Mouse (Mus musculus) neural tube, embryonic 12.5 days (tissue): ENCODE measurements around the gene Podn. TPM values are rescaled to one million over a fixed set of nuclear protein-coding genes. Genes with fewer than 3 reads are reported as not detected.

Experiments used
- ATAC-seq: fragments of 200-750 bp; cut with Nextera tagmentation; 2 replicates; pipeline ENCODE4 v1.8.0; 2017; ENCODE audit warnings: low read depth, mild to moderate bottlenecking, moderate TSS enrichment, moderate library complexity; ENCODE audit not compliant: low FRiP score
- H3K27ac ChIP-seq: fragments of 300-500 bp; sonication (generic); 2 replicates; pipeline ENCODE4 v1.5.1; 2016
- H3K27me3 ChIP-seq: fragments of 300-500 bp; sonication (generic); replicated peaks from 2 replicates; pipeline ENCODE4 v1.6.1; 2016; ENCODE audit warnings: mild to moderate bottlenecking
- H3K36me3 ChIP-seq: fragments of 300-500 bp; sonication (generic); 2 replicates; pipeline ENCODE4 v1.6.1; 2016; ENCODE audit warnings: mild to moderate bottlenecking
- H3K4me1 ChIP-seq: fragments of 300-500 bp; sonication (generic); 2 replicates; pipeline ENCODE4 v1.6.1; 2016
- H3K4me2 ChIP-seq: fragments of 300-500 bp; sonication (generic); replicated peaks from 2 replicates; pipeline ENCODE4 v1.6.1; 2016; ENCODE audit warnings: mild to moderate bottlenecking
- H3K4me3 ChIP-seq: fragments of 300-500 bp; sonication (generic); 2 replicates; pipeline ENCODE4 v1.5.1; 2016
- H3K9ac ChIP-seq: fragments of 300-500 bp; sonication (generic); 2 replicates; pipeline ENCODE4 v1.6.1; 2016; ENCODE audit warnings: mild to moderate bottlenecking
- H3K9me3 ChIP-seq: fragments of 300-500 bp; sonication (generic); 2 replicates; pipeline ENCODE4 v1.6.1; 2016; ENCODE audit warnings: mild to moderate bottlenecking
- WGBS: fragments of 180-500 bp; shearing (Covaris S2); methylation state at CpG from one replicate; pipeline ENCODE4 v1.1.7; 2016; 5-methylcytosine and 5-hydroxymethylcytosine counted together
- polyA plus RNA-seq: library from polyadenylated mRNA; unstranded; fragments of >200 nt; fragmentation: Nextera tagmentation; extraction: Ambion mirVana; gene quantifications from 2 replicates; pipeline ENCODE4 v1.2.1, GENCODE M21; 2016

Gene Podn
- polyA plus RNA-seq, 1 experiment from 2014 or later, result 0.20 TPM

- Histone ChIP-seq H3K27me3 (no peaks in the 10 kb centered on the region), H3K9ac (no peak overlapping the region), H3K4me1 (peaks cover 6% of the 10 kb centered on the region), H3K9me3 (no peaks in the 10 kb centered on the region), H3K4me2 (no peak overlapping the region), H3K27ac (no peak overlapping the region), H3K4me3 (no peak overlapping the region), H3K36me3 (no peaks in the 10 kb centered on the region)
- 0 out of 2 replicates have a peak, but pooled peaks have one; percentile 25 for ATAC-seq
- 97% methylated on average over 3 of the region's 3 CpGs for WGBS
These were observed 24.2 kb downstream of the Podn start for GRCm38 (mm10) chr4:108072086-108072485.

- peak overlapping the region; percentile 51 for H3K4me3 ChIP-seq
- ATAC-seq, result peak; percentile 94
- no peaks in the 10 kb centered on the region for H3K36me3 ChIP-seq
- peak overlapping the region; percentile 94 for H3K4me2 ChIP-seq
- H3K9ac ChIP-seq, result peak overlapping the region; percentile 65
- H3K27ac ChIP-seq, result no peak overlapping the region
- no peaks in the 10 kb centered on the region for H3K27me3 ChIP-seq
- 3% methylated on average over 26 of the region's 26 CpGs for WGBS
- peaks cover 6% of the 10 kb centered on the region for H3K4me1 ChIP-seq
- H3K9me3 ChIP-seq, result no peaks in the 10 kb centered on the region
These were observed 24.9 kb downstream of the Podn start for GRCm38 (mm10) chr4:108071235-108071901.

- WGBS, result 12% methylated on average over 8 of the region's 8 CpGs
- no peaks in the 10 kb centered on the region for H3K9me3 ChIP-seq
- H3K27me3 ChIP-seq, result no peaks in the 10 kb centered on the region
- H3K27ac ChIP-seq, result no peak overlapping the region
- ATAC-seq, result no peak
- H3K4me3 ChIP-seq, result peak overlapping the region; percentile 51
- H3K36me3 ChIP-seq, result peaks cover 2% of the 10 kb centered on the region; the same call in 1 of the 2 replicates
- peaks cover 6% of the 10 kb centered on the region for H3K4me1 ChIP-seq
- peak overlapping the region; percentile 65 for H3K9ac ChIP-seq
- H3K4me2 ChIP-seq, result peak overlapping the region; percentile 94
These were observed 25.5 kb downstream of the Podn start for GRCm38 (mm10) chr4:108070723-108071122.

GRCm38 (mm10) chr4:108070286-108070685 is 26.0 kb downstream of the Podn start:
- H3K36me3 ChIP-seq, result peaks cover 3% of the 10 kb centered on the region; the same call in 1 of the 2 replicates
- ATAC-seq, result no peak
- peak overlapping the region; percentile 51 for H3K4me3 ChIP-seq
- peak overlapping the region; percentile 65 for H3K9ac ChIP-seq
- whole genome bisulfite sequencing, result 77% methylated on average over 4 of the region's 4 CpGs
- no peaks in the 10 kb centered on the region for H3K9me3 ChIP-seq
- H3K27ac ChIP-seq, result no peak overlapping the region
- peak overlapping the region; percentile 94 for H3K4me2 ChIP-seq
- H3K27me3 ChIP-seq, result no peaks in the 10 kb centered on the region
- H3K4me1 ChIP-seq, result peaks cover 6% of the 10 kb centered on the region

- Histone ChIP-seq H3K9me3 (no peaks in the 10 kb centered on the region), H3K36me3 (peaks cover 11% of the 10 kb centered on the region; the same call in 1 of the 2 replicates), H3K4me1 (peaks cover 6% of the 10 kb centered on the region), H3K9ac (no peak overlapping the region), H3K27ac (no peak overlapping the region), H3K4me3 (no peak overlapping the region), H3K27me3 (no peaks in the 10 kb centered on the region), H3K4me2 (no peak overlapping the region)
- WGBS, result 88% methylated on average over 2 of the region's 2 CpGs
- ATAC-seq, result no peak
These were observed 28.2 kb downstream of the Podn start for GRCm38 (mm10) chr4:108068081-108068480.

- no peaks in the 10 kb centered on the region for H3K27me3 ChIP-seq
- WGBS, result 91% methylated on average over 7 of the region's 7 CpGs
- no peak overlapping the region for H3K27ac ChIP-seq
- no peaks in the 10 kb centered on the region for H3K9me3 ChIP-seq
- H3K9ac ChIP-seq, result no peak overlapping the region
- peaks cover 6% of the 10 kb centered on the region for H3K4me1 ChIP-seq
- ATAC-seq, result no peak
- H3K36me3 ChIP-seq, result peaks cover 19% of the 10 kb centered on the region
- H3K4me3 ChIP-seq, result no peak overlapping the region
- H3K4me2 ChIP-seq, result no peak overlapping the region
These were observed 29.0 kb downstream of the Podn start for GRCm38 (mm10) chr4:108067261-108067660.

- Histone ChIP-seq H3K4me3 (no peak overlapping the region), H3K9me3 (no peaks in the 10 kb centered on the region), H3K27me3 (no peaks in the 10 kb centered on the region), H3K4me1 (peaks cover 6% of the 10 kb centered on the region), H3K36me3 (peaks cover 23% of the 10 kb centered on the region), H3K4me2 (no peak overlapping the region), H3K9ac (no peak overlapping the region), H3K27ac (no peak overlapping the region)
- ATAC-seq, result no peak
- 93% methylated on average over 4 of the region's 4 CpGs for WGBS
These were observed 29.7 kb downstream of the Podn start for GRCm38 (mm10) chr4:108066569-108066968.

- Histone ChIP-seq H3K36me3 (peaks cover 24% of the 10 kb centered on the region), H3K9me3 (no peaks in the 10 kb centered on the region), H3K4me2 (no peak overlapping the region), H3K27ac (no peak overlapping the region), H3K9ac (no peak overlapping the region), H3K4me3 (no peak overlapping the region), H3K27me3 (no peaks in the 10 kb centered on the region), H3K4me1 (peaks cover 2% of the 10 kb centered on the region)
- 84% methylated on average over 2 of the region's 2 CpGs for WGBS
- ATAC-seq, result no peak
These were observed 30.9 kb downstream of the Podn start for GRCm38 (mm10) chr4:108065176-108065844.

- Histone ChIP-seq H3K36me3 (peaks cover 35% of the 10 kb centered on the region), H3K4me1 (no peaks in the 10 kb centered on the region; the same call in 1 of the 2 replicates), H3K4me3 (no peak overlapping the region), H3K27me3 (no peaks in the 10 kb centered on the region), H3K27ac (no peak overlapping the region), H3K9ac (no peak overlapping the region), H3K4me2 (no peak overlapping the region), H3K9me3 (no peaks in the 10 kb centered on the region)
- ATAC-seq, result no peak
- WGBS, result 92% methylated on average over 6 of the region's 6 CpGs
These were observed 32.6 kb downstream of the Podn start for GRCm38 (mm10) chr4:108063616-108064015.

- no peak for ATAC-seq
- no peak overlapping the region for H3K4me2 ChIP-seq
- no peak overlapping the region for H3K4me3 ChIP-seq
- no peaks in the 10 kb centered on the region for H3K9me3 ChIP-seq
- peaks cover 41% of the 10 kb centered on the region for H3K36me3 ChIP-seq
- 96% methylated on average over 5 of the region's 5 CpGs for WGBS
- H3K27ac ChIP-seq, result no peak overlapping the region
- no peaks in the 10 kb centered on the region; the same call in 1 of the 2 replicates for H3K4me1 ChIP-seq
- H3K27me3 ChIP-seq, result no peaks in the 10 kb centered on the region
- H3K9ac ChIP-seq, result no peak overlapping the region
These were observed 33.7 kb downstream of the Podn start for GRCm38 (mm10) chr4:108062524-108062923.

GRCm38 (mm10) chr4:108060774-108061173 is 35.5 kb downstream of the Podn start:
- no peaks in the 10 kb centered on the region for H3K9me3 ChIP-seq
- WGBS, result 89% methylated on average over 4 of the region's 4 CpGs

GRCm38 (mm10) chr4:108059601-108060379 is 36.5 kb downstream of the Podn start:
- 57% methylated on average over 19 of the region's 19 CpGs for WGBS
- peak overlapping the region; percentile 17; the same call in 1 of the 2 replicates for H3K4me2 ChIP-seq
- no peak overlapping the region for H3K27ac ChIP-seq
- H3K9me3 ChIP-seq, result no peaks in the 10 kb centered on the region
- no peak overlapping the region for H3K4me3 ChIP-seq
- H3K27me3 ChIP-seq, result no peaks in the 10 kb centered on the region
- peaks cover 49% of the 10 kb centered on the region for H3K36me3 ChIP-seq
- H3K9ac ChIP-seq, result 0 out of 2 replicates have a peak overlapping the region, but pooled peaks have one; percentile 17
- ATAC-seq, result no peak
- H3K4me1 ChIP-seq, result no peaks in the 10 kb centered on the region; the same call in 1 of the 2 replicates

More at GRCm38 (mm10) chr4:108060774-108061173, 35.5 kb downstream of the Podn start:
- Histone ChIP-seq H3K27me3 (no peaks in the 10 kb centered on the region), H3K27ac (no peak overlapping the region), H3K4me1 (no peaks in the 10 kb centered on the region; the same call in 1 of the 2 replicates), H3K4me2 (no peak overlapping the region), H3K9ac (no peak overlapping the region), H3K36me3 (peaks cover 42% of the 10 kb centered on the region), H3K4me3 (no peak overlapping the region)
- no peak for ATAC-seq
